Mouse (Mus musculus) olfactory bulb, adult 2 months (tissue): Measurements from ENCODE around the gene Ceacam19.

Experiments used
- CTCF ChIP-seq: fragments of 200-500 bp; IDR thresholded peaks from 2 replicates; pipeline ENCODE4 v1.5.1; 2012; ENCODE audit warnings: low read depth, mild to moderate bottlenecking, low read length, moderate library complexity; ENCODE audit not compliant: insufficient read depth
- POLR2A ChIP-seq: fragments of 200-500 bp; IDR thresholded peaks from 2 replicates; pipeline ENCODE4 v1.6.1; 2012; ENCODE audit warnings: mild to moderate bottlenecking, low read depth, low read length, moderate library complexity; ENCODE audit not compliant: insufficient read depth

- TF ChIP-seq CTCF = no peak
- TF ChIP-seq POLR2A = no peak
These were observed 44.5 kb upstream of the Ceacam19 start for GRCm38 (mm10) chr7:19932133-19932876.
